Mouse (Mus musculus): ENCODE data around the gene 9930022D16Rik. TPM values are rescaled to one million over a fixed set of nuclear protein-coding genes. Genes with fewer than 3 reads are reported as not detected.
A peak's percentile ranks its signal among the peaks of the same experiment; 100 is the strongest.

The 9930022D16Rik gene
- total RNA-seq, 2 experiments from 2014 or later = not detected

- Histone ChIP-seq H3K27ac (peak overlapping the region; percentile 68; the same call in 1 of the 2 replicates), H3K4me3 (no peak overlapping the region)
- no peak for TF ChIP-seq CTCF (IDR thresholded peaks at IDR 0.05)
- no peak for DNase-seq
- intact Hi-C loops (cut with DNase I) = no loop called here
Measured at GRCm38 (mm10) chr11:109391200-109391599, 22.5 kb upstream of the 9930022D16Rik start.

- no peak overlapping the region for H3K4me3 ChIP-seq
- TF ChIP-seq CTCF (IDR thresholded peaks at IDR 0.05) = no peak
- intact Hi-C loops (cut with DNase I) = no loop called here
Measured at GRCm38 (mm10) chr11:109391760-109392159, 22.0 kb upstream of the 9930022D16Rik start.

GRCm38 (mm10) chr11:109392601-109393000, 21.1 kb upstream of the 9930022D16Rik start:
- intact Hi-C loops (cut with DNase I) = no loop called here
- TF ChIP-seq CTCF (IDR thresholded peaks at IDR 0.05) = no peak
- Histone ChIP-seq H3K4me3 (no peak overlapping the region), H3K27ac (peak overlapping the region; percentile 68; the same call in 1 of the 2 replicates)
- DNase-seq = no peak

More at GRCm38 (mm10) chr11:109391760-109392159, 22.0 kb upstream of the 9930022D16Rik start:
- DNase-seq = no peak
- H3K27ac ChIP-seq = peak overlapping the region; percentile 68

DNA sequence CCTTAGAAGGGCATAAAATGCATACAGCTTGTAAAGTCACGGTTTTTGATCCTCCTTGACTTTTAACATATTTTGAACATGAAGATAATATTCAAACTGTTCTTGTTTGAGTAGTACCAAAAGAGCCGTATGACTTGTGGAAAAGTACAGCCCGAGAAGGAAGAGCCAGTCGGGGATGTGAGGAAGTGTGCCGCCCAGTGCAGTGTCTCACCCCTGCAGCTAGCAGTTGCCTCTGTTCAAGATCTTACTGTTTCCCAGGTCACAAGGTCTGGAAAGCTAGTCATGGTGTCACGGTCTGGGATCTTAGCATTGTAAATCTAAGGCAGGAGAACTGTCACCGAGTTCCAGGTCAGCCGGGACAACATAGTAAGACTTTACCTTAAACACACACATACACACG, 19.0 kb upstream of the 9930022D16Rik start:
- Histone ChIP-seq H3K4me3 (no peak overlapping the region), H3K27ac (peak overlapping the region; percentile 28; the same call in 1 of the 2 replicates)
- no peak for TF ChIP-seq CTCF (IDR thresholded peaks at IDR 0.05)
- no peak for DNase-seq
- intact Hi-C loops (cut with DNase I) = no loop called here

- Histone ChIP-seq H3K27ac (peak overlapping the region; percentile 28; the same call in 1 of the 2 replicates), H3K4me3 (no peak overlapping the region)
- DNase-seq = no peak
- TF ChIP-seq CTCF (IDR thresholded peaks at IDR 0.05) = no peak
- intact Hi-C loops (cut with DNase I) = no loop called here
Measured at GRCm38 (mm10) chr11:109395291-109395690, 18.4 kb upstream of the 9930022D16Rik start.

- intact Hi-C loops (cut with DNase I) = no loop called here
- no peak overlapping the region for H3K4me3 ChIP-seq
- no peak for DNase-seq
- no peak overlapping the region for H3K27ac ChIP-seq
- no peak for TF ChIP-seq CTCF (IDR thresholded peaks at IDR 0.05)
Measured at GRCm38 (mm10) chr11:109406431-109406830, 7.3 kb upstream of the 9930022D16Rik start.

DNA sequence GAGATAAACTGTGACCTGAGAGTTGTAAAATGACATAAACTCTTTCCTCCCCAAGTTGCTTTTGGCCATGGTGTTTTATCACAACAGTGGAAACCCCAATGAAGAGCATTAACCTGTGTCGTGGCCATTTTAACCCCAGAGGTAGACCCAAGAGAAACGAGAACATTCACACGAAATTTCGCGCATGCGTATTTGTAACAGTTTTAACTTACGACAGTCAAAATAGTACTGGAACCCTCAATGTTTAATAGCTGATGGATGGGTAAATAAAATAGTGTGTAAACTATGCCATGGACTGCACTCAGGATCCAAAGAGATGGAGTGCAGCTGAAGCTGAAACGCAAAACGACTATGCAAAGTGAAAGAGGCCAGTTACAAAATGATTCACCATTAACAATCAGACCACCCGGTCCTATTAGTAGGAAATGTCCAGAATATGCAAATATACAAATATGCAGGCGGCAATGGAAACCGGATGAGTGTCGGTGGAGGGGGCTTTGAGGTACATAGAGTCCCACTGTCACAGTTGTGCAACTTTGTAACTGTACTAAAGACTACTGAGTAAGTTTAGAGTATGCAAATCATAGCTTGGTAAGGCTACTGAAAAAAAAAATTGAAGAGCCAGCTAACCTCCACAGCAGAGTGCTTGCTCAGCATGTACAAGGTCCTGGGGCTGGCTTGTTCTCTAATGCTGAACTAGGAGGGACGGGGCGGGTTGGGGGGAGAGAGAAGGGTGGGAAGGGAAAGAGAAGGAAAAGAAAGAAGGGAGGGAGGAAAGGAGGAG, 3.3 kb upstream of the 9930022D16Rik start:
- no peak for TF ChIP-seq CTCF (IDR thresholded peaks at IDR 0.05)
- DNase-seq = no peak
- Histone ChIP-seq H3K4me3 (no peak overlapping the region), H3K27ac (no peak overlapping the region)
- intact Hi-C loops (cut with DNase I) = no loop called here

DNA sequence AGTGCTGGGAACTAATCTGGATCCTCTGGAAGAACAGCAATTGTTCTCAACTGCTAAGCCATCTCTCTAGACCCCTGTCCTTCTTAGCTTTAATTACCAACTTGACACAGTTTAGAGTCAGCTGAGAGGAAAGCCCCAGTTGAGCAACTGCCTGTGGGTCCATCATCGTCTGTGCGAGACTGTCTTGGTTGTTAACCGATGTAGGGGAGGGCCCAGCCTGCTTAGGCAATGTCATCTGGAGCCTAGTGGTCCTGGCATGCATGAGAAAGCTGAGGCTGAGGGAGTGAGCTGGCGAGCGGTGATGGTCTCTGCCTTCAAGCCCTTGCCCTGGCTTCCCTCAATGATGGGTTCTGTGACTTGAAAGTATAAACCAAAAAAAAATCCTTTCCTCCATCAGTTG, 1.1 kb downstream of the 9930022D16Rik start:
- H3K27ac ChIP-seq = no peak overlapping the region
- TF ChIP-seq CTCF (IDR thresholded peaks at IDR 0.05) = no peak
- intact Hi-C loops (cut with DNase I) = no loop called here
- H3K4me3 ChIP-seq = no peak overlapping the region
- DNase-seq = no peak

GRCm38 (mm10) chr11:109416709-109417420, 3.1 kb downstream of the 9930022D16Rik start:
- H3K27ac ChIP-seq = no peak overlapping the region
- intact Hi-C loops (cut with DNase I) = no loop called here
- no peak for DNase-seq
- H3K4me3 ChIP-seq = no peak overlapping the region
- no peak for TF ChIP-seq CTCF (IDR thresholded peaks at IDR 0.05)

- DNase-seq = no peak
- no peak for TF ChIP-seq CTCF (IDR thresholded peaks at IDR 0.05)
- no peak overlapping the region for H3K4me3 ChIP-seq
- intact Hi-C loops (cut with DNase I) = no loop called here
- no peak overlapping the region for H3K27ac ChIP-seq
Measured at GRCm38 (mm10) chr11:109417472-109418040, 3.8 kb downstream of the 9930022D16Rik start.

DNA sequence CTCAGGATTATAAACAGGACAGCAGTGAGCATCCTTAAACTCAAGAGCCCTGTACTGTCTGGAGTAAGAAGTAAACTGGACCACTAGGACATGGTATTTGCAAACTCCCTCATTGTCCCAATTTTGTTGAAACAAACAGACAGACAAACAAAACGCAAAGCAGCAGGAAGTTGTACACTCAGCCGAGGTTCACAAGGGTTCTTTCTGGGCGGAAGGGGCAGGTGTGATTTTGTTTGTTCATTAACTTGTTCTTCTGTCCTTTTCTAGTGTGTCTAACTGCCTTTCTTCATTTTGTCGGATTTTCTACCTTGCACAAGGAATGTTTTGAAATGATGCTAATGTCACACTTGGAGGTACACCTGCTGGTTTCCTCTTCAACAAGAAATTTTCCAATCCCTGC, 5.7 kb downstream of the 9930022D16Rik start:
- no peak for DNase-seq
- no peak overlapping the region for H3K27ac ChIP-seq
- no peak overlapping the region for H3K4me3 ChIP-seq
- TF ChIP-seq CTCF (IDR thresholded peaks at IDR 0.05) = no peak
- intact Hi-C loops (cut with DNase I) = no loop called here

- Histone ChIP-seq H3K4me3 (no peak overlapping the region), H3K27ac (no peak overlapping the region)
- no peak; the same call in 1 of the 2 replicates for TF ChIP-seq CTCF (IDR thresholded peaks at IDR 0.05)
- DNase-seq = no peak
- intact Hi-C loops (cut with DNase I) = no loop called here
Measured at GRCm38 (mm10) chr11:109419961-109420566, 6.3 kb downstream of the 9930022D16Rik start.
